Mouse (Mus musculus) liver, embryonic 14.5 days (tissue): ENCODE data around the gene Eri3. TPM values are rescaled to one million over a fixed set of nuclear protein-coding genes. Genes with fewer than 3 reads are reported as not detected.

Experiments used
- ATAC-seq: fragments of 200-750 bp; cut with Nextera tagmentation; 2 replicates; pipeline ENCODE4 v1.8.0; 2017; ENCODE audit warnings: moderate number of reproducible peaks, mild to moderate bottlenecking, moderate library complexity; ENCODE audit not compliant: insufficient read depth
- DNase-seq, 3 experiments: peaks; one replicate each; pipeline ENCODE4 v3.0.0-alpha.2; 2012 to 2013; ENCODE audit warnings: low read depth in 3 of 3, low spot score in 3 of 3
- H3K27ac ChIP-seq: fragments of 300-500 bp; sonication (generic); 2 replicates; pipeline ENCODE4 v1.5.1; 2014; ENCODE audit warnings: moderate library complexity, mild to moderate bottlenecking, control low read depth, inconsistent platforms
- H3K27me3 ChIP-seq: fragments of 300-500 bp; sonication (generic); 2 replicates; pipeline ENCODE4 v1.6.1; 2014; ENCODE audit warnings: mild to moderate bottlenecking, low read length, moderate library complexity; ENCODE audit not compliant: control insufficient read depth, insufficient read depth
- H3K36me3 ChIP-seq: fragments of 300-500 bp; sonication (generic); replicated peaks from 2 replicates; pipeline ENCODE4 v1.6.1; 2014; ENCODE audit warnings: low read depth; ENCODE audit not compliant: control insufficient read depth, insufficient read depth
- H3K4me1 ChIP-seq, 2 experiments: fragments of 200-500 bp in 1 of 2; fragments of 300-500 bp in 1 of 2; sonication (generic) in 1 of 2; replicated peaks; 2 replicates each; pipeline ENCODE4 v1.6.1; 2012 to 2014; ENCODE audit warnings: antibody characterized with exemption in 1 of 2, inconsistent platforms in 1 of 2, low read length in 1 of 2; ENCODE audit not compliant: control insufficient read depth in 2 of 2, insufficient read depth in 2 of 2
- H3K4me2 ChIP-seq: fragments of 300-500 bp; sonication (generic); 2 replicates; pipeline ENCODE4 v1.6.1; 2014; ENCODE audit warnings: low read depth, mild to moderate bottlenecking, control low read depth, moderate library complexity
- H3K4me3 ChIP-seq, 2 experiments: fragments of 200-500 bp in 1 of 2; fragments of 300-500 bp in 1 of 2; sonication (generic) in 1 of 2; 2 replicates each; pipeline ENCODE4 v1.5.1; 2012 to 2014; ENCODE audit warnings: low read depth in 2 of 2, low read length in 2 of 2, mild to moderate bottlenecking in 2 of 2, control low read depth in 1 of 2, inconsistent platforms in 1 of 2, moderate library complexity in 1 of 2; ENCODE audit not compliant: insufficient read depth in 1 of 2
- H3K9ac ChIP-seq: fragments of 300-500 bp; sonication (generic); replicated peaks from 2 replicates; pipeline ENCODE4 v1.6.1; 2014; ENCODE audit warnings: mild to moderate bottlenecking, control low read depth, moderate library complexity
- H3K9me3 ChIP-seq: fragments of 300-500 bp; sonication (generic); 2 replicates; pipeline ENCODE4 v1.6.1; 2016; ENCODE audit warnings: low read length, mixed read lengths; ENCODE audit not compliant: control insufficient read depth
- CTCF ChIP-seq: IDR thresholded peaks from 2 replicates; pipeline ENCODE4 v1.5.1; 2016; ENCODE audit warnings: antibody characterized with exemption, low read depth, control low read depth
- EP300 ChIP-seq: IDR thresholded peaks from 2 replicates; pipeline ENCODE4 v1.6.1; 2016; ENCODE audit warnings: antibody characterized with exemption, low read depth
- WGBS: fragments of 180-500 bp; shearing (Covaris S2); extraction: QIAGEN DNeasy Blood & Tissue Kit; methylation state at CpG from one replicate; pipeline ENCODE4 v1.1.7; 2014; ENCODE audit not compliant: insufficient replicate concordance; 5-methylcytosine and 5-hydroxymethylcytosine counted together
- polyA plus RNA-seq, 2 experiments: library from polyadenylated mRNA; depleted of rRNA in 1 of 2; stranded (reverse) in 1 of 2; unstranded in 1 of 2; fragments of >200 nt; fragmentation: Nextera tagmentation in 1 of 2; extraction: Ambion mirVana in 1 of 2; gene quantifications; 2 replicates each; pipeline versions ENCODE4 v1.2.1 to v1.2.3; 2012 to 2014

The Eri3 gene
- polyA plus RNA-seq, 2 experiments, result 20.1 to 29.8 TPM

GRCm38 (mm10) chr4:117682463-117682862 lies 132.3 kb downstream of the Eri3 start:
- peak overlapping the region; percentile 83 for H3K4me2 ChIP-seq
- DNase-seq, result no peak
- TF ChIP-seq EP300, result no peak
- TF ChIP-seq CTCF, result no peak
- H3K9ac ChIP-seq, result peak overlapping the region; percentile 68
- H3K27me3 ChIP-seq, result no peaks in the 10 kb centered on the region
- H3K27ac ChIP-seq, result peak overlapping the region; percentile 3; the same call in 1 of the 2 replicates
- H3K36me3 ChIP-seq, result peaks cover 3% of the 10 kb centered on the region
- H3K9me3 ChIP-seq, result no peaks in the 10 kb centered on the region
- H3K4me3 ChIP-seq, result peak overlapping the region; percentile 85 to 89
- no peak for ATAC-seq
- H3K4me1 ChIP-seq, result peaks cover 0 to 3% of the 10 kb centered on the region in 2 experiments; a peak in 2 of 4 replicates

DNA sequence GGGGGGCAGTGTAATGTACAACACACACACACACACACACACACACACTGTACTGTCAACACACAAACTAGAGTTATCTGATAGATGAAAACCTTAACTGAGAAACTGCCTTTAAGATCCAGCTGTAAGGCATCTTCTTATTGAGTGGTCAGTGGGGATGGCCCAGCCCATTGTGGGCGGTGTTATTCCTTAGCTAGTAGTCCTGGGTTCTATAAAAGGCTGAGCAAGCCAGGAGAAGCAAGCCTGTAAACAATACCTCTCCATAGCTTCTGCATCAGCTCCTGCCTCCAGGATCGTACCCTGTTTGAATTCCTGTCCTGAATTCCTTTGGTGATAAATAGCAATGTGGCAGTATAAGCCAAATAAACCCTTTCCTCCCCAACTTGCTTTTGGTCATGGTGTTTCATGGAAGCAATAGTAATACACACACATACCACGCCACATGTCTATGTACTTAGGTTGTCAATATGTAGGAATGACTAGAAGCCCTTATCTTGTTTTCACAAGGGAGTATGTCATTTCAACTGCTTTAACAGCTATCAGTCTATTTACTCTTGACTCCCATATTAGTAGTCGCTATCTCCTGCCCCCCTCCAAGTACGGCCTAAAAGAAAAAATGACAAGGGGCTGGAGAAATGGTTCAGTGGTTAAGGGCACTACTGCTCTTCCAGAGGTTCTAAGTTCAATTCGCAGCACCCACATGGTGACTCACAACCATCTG lies 133.0 kb downstream of the Eri3 start:
- Histone ChIP-seq H3K27me3 (no peaks in the 10 kb centered on the region), H3K36me3 (no peaks in the 10 kb centered on the region; the same call in none of the 2 replicates), H3K9me3 (no peaks in the 10 kb centered on the region), H3K4me1 (peaks cover 0 to 3% of the 10 kb centered on the region in 2 experiments; a peak in 2 of 4 replicates), H3K9ac (no peak overlapping the region), H3K4me2 (no peak overlapping the region), H3K4me3 (no peak overlapping the region), H3K27ac (no peak overlapping the region)
- WGBS, result 48% methylated on average over 6 of the region's 6 CpGs
- DNase-seq, result no peak
- ATAC-seq, result no peak
- no peak for TF ChIP-seq EP300
- no peak for TF ChIP-seq CTCF

GRCm38 (mm10) chr4:117686354-117686753 lies 136.2 kb downstream of the Eri3 start:
- H3K4me1 ChIP-seq, result peaks cover 0 to 2% of the 10 kb centered on the region in 2 experiments; a peak in 2 of 4 replicates
- DNase-seq (no peak), ATAC-seq (no peak)
- H3K27me3 ChIP-seq, result no peaks in the 10 kb centered on the region
- H3K9me3 ChIP-seq, result no peaks in the 10 kb centered on the region
- TF ChIP-seq EP300 (no peak), CTCF (no peak)
- H3K27ac ChIP-seq, result no peak overlapping the region
- H3K4me3 ChIP-seq, result no peak overlapping the region
- no peak overlapping the region for H3K9ac ChIP-seq
- no peak overlapping the region for H3K4me2 ChIP-seq
- no peaks in the 10 kb centered on the region for H3K36me3 ChIP-seq
- WGBS, result 61% methylated on average over 4 of the region's 4 CpGs

DNA sequence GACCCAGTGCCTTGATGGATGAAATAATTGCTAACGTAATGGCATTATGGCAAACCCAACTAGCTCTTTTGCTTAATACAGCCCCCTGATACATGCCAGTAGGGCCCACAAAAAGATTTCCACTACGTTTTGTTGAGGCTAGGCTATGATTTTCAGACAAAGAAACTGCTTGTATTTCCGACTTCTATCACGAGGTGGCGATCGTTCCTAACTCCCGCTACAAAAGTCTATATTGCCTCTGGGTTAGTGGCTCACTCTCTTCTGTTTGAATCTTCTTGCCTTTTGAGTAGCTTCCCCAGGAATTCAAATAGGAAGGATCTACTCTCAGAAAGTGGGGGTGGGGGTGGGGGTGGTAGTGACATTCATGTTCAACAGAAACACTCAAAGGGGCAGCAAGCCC lies 155.2 kb downstream of the Eri3 start:
- no peaks in the 10 kb centered on the region for H3K4me1 ChIP-seq
- H3K9me3 ChIP-seq, result no peaks in the 10 kb centered on the region
- TF ChIP-seq CTCF, result peak; percentile 64
- TF ChIP-seq EP300, result no peak
- no peak overlapping the region for H3K9ac ChIP-seq
- no peak overlapping the region for H3K4me3 ChIP-seq
- no peaks in the 10 kb centered on the region for H3K27me3 ChIP-seq
- no peak overlapping the region for H3K27ac ChIP-seq
- 3% methylated on average over 7 of the region's 7 CpGs for WGBS
- no peaks in the 10 kb centered on the region for H3K36me3 ChIP-seq
- no peak overlapping the region for H3K4me2 ChIP-seq
- no peak for ATAC-seq
- DNase-seq, result no peak

GRCm38 (mm10) chr4:117708780-117709550 lies 158.8 kb downstream of the Eri3 start:
- no peak for ATAC-seq
- H3K27me3 ChIP-seq, result no peaks in the 10 kb centered on the region
- H3K4me1 ChIP-seq, result no peaks in the 10 kb centered on the region
- WGBS, result 56% methylated on average over 3 of the region's 3 CpGs
- H3K9ac ChIP-seq, result no peak overlapping the region
- no peak overlapping the region for H3K4me3 ChIP-seq
- no peak overlapping the region for H3K4me2 ChIP-seq
- H3K27ac ChIP-seq, result no peak overlapping the region
- no peaks in the 10 kb centered on the region for H3K36me3 ChIP-seq
- TF ChIP-seq CTCF (no peak), EP300 (no peak)
- no peak for DNase-seq
- no peaks in the 10 kb centered on the region for H3K9me3 ChIP-seq
